Mouse (Mus musculus) NIH3T3 (cell line): ENCODE measurements around the gene Mctp2.

Experiments
- DNase-seq: peaks from one replicate; pipeline ENCODE4 v3.0.0-alpha.2; 2012; ENCODE audit warnings: low read depth

The Mctp2 gene

DNA sequence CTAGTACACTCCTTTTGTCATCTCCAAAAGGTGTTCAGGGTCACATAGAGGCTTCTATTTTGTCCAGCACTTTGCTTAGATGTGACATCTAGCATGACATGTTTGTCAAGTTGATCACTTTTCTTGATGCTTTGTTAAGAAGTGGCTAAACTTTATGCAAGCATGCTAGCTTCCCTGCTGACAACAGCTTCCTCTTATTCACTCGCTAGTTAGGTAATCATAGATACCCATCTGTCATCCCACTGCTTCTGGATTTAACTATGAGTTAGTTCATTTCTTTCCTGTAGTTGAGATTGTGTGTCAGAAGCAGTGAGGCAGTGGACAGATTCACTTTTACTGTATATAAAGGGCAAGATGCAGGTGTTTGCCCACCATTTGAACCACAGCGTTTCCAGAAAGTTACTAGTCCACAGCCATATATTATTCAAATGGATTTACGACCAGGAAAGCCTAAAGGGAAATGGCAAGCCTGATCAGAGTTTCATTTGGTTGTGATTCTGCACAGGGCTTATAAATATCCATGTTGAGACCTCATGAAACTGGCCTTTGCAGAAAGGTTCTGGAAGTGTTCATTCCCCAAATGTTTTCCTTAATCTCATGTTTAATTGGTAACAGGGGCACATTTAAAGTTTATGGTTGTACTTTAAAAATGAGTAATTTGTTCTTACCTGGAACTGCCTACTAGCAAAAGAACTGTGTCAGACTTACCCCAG, 216.8 kb downstream of the Mctp2 start:
- no peak for DNase-seq

DNA sequence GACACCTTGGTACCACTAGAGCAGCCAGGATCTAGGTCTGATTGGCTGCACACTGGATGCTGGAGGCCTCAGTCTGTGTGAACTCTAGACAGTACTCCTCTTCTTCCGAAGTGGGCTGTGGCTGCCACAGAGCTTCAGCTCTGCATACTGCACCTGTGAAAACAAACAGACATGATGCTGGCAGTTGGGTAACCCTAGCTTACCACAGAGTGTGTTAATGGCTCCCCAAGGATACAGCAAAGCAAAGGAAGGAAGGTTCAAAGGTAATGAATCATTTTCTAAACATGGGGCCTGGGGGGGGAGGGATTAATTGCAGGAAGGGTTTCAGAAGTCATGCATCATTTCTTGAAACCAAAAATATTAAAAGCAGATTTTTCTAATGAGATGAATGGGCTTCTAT, 225.7 kb downstream of the Mctp2 start:
- DNase-seq, result peak; percentile 53

DNA sequence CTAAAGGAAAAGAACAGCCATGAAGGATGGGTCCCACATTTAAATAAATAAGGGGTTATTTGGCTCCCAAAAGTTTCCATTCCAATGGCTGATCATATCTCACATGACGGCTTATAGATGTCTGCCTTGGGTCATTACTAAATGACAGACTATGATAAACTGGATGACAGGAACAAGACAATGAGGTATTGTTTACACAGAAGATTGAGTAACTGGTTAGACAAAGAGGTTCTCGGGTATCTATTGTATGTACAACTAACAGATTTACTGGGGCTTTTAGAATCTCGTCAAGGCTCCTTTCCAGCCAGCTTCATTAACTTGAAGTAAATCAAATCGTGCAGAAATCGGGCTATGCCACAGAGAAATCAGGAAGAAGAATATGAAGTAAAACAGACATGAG, 227.5 kb downstream of the Mctp2 start:
- DNase-seq, result no peak

DNA sequence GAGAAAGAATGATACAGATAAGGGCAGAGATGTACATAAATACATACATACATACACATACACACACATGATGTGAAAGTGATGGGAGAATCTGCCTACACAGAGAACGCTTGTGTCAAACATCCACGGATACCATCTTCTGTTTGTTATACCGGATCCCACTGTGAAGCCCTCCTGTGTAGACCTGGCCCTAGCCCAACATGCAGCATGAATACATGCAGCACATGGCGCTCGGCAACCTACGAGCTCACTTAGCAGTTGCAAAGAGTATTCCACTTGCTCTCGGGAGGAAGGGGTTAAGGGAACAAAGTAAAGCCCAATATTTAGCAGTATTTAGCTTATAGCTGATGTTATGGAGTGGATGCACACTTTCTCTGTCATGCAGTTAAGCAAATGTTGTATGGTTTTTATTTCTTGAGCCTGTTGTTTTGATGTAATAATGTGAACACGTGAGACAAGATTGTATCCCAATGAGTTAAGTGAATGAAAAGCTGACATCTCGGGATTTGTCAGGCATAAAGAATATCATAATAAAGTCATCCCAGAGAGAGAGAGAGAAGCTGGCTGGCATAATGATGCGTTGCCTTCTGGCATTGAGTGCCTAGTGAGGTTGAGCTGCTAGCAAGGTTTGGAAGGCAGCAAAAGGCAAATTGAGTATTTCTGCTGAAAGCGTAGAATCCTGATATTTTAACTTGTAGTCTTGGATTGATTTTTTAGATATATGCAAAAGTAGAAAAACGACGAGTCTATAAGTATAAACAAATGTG, 234.8 kb downstream of the Mctp2 start:
- DNase-seq, result no peak

DNA sequence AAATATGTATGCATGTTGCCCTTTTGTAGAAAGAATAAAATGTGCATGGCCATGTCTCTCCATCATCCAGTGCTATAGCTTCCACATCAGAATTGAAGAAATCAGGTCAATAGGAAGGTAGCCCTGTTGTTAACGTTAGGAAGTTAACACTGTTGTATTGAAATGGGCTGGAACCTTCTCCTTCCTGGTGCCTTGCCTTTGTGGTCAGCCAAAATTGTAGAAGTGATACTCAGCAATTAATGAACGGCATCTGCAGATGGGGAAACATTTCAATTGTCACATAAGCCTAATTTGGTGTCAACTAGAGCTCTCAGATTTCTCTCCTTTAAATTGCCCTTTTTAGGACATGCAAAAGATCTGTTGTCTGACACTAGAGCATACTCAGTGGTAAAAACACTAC, 238.0 kb downstream of the Mctp2 start:
- no peak for DNase-seq

DNA sequence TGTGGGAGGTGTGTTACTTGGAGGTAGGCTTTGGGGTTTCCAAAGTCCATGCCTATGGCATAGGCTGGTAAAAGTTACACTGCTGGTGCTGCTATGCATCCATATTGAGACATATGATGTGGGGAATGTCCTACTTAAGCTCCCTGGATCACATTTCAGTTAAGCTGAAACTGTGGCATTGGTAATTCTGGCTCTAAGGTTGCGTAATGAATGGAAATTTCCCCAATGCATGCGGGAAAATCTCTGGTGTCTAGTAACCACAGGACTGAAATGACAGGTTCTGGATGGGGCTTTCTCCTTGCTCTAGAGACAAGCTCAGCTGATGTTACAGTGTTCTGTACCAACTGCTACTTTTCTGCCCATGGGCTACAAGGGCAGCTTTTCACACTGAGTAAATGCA, 240.1 kb downstream of the Mctp2 start:
- no peak for DNase-seq

DNA sequence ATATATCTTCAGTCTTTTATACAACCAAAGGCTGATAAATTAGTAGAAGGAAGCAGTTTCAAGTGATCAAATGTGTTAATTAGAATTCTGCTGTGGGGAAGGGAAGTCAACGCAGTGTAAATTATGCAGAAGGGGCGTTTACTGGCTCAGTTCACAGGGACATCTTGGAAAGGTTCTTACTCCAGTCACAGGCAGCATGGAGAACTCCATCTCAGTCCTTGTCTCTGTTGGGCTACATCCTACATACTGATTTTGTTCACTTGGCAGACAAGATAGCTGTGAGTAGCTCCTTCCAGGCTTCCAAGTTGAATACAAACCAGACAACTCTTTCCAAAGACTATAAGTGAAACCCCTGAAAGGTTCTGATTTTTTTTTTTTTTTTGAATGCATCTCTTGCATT, 254.6 kb downstream of the Mctp2 start:
- DNase-seq, result no peak

DNA sequence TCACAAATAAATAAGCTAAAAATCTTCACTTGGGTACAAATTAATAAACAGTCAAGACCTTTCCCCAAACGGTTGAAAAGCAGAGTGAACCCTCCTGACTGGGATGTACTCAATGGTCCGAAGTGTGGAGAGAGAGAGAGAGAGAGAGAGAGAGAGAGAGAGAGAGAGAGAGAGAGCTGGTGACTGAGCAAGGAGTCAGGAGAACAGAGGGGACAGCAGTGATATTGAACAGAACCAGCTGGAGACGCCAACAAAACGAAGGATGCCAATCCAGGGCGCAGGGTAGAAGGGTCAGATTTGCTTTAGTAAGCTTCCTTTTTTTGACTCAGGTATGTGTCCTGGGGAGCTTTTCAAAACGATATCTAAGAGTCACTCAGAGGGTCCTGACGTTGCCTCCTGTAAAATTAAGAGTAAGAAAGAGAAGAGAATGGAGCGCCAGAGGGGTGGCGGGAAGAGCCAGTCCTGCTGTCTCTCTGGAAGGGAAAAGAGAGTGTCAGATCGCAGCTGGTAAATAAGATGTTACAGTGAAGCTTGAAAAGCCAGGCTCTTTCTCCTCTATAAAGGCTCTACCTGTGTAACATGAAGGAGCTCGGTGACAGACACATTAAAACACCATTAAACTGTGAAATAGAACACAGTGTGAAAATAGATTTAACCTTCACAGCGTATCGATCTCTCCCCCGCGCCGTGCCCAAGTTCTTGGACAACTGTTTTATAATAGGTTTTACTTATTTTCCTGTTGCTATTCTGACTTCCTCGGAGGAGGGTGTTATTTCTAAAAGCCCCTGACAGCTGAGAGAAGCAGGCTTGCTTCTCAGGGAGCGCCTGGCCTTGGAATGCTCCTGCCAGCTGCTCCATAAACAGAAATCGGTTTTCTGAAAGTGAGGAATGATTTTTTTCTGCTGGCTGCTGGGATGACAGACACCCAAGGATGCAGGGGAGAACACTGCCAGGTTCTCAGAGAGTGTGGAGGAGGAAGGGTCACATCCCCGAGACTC, 258.5 kb downstream of the Mctp2 start:
- no peak for DNase-seq
